Mouse (Mus musculus) heart, postnatal 0 days (tissue): ENCODE measurements around the gene Wwp2.

Experiments
- CTCF ChIP-seq: IDR thresholded peaks from 2 replicates; pipeline ENCODE4 v1.5.1; 2016; ENCODE audit warnings: antibody characterized with exemption, control low read depth, low read depth
- EP300 ChIP-seq: IDR thresholded peaks from 2 replicates; pipeline ENCODE4 v1.6.1; 2016; ENCODE audit warnings: antibody characterized with exemption, low read depth

- no peak for TF ChIP-seq CTCF
- no peak for TF ChIP-seq EP300
Observed at GRCm38 (mm10) chr8:107599691-107600090, 163.5 kb downstream of the Wwp2 start.
